Mouse (Mus musculus) yolk sac, embryonic 10.5 days (tissue): ENCODE results near the gene Cntn4.

ENCODE experiments used
- DNase-seq: peaks from one replicate; pipeline ENCODE4 v3.0.0-alpha.2; 2017; ENCODE audit warnings: low spot score

Cntn4 gene

DNA sequence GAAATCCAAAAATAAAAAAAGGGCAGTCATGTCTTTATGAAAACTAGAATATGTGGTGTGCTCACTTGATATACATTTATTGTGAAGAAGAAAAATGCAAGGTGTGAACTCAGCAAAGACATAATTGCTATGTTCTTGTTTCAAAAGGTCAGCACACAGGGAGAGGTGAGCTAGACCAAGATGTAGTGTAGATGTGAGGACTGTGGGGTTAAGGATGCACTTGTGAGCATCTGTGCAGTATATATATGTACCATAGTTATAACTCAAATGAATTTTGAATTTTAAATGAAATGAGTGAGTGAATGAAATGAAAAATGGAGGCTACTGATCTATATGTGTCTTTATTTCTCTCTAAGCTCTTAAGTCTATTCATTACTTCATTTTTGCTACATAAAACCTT lies 401.2 kb downstream of the Cntn4 start:
- no peak for DNase-seq

DNA sequence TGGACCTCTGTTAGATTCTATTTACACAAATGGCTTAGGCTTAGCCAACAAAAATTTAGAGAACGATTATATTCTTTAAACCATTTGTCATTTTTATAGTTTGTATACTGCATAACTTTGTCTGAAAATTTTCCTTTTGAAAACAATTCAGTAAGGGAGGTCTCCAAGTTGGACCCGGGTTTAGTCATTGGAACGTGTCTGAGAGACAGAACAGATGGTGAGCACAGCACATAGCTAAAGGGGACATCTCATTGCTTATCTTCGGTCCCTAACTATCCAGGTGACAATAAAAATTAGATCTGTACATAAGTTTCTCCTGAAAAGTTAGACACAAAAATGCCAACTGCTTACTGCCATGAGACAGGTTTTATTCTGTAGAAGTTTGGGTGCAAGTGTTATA lies 420.4 kb downstream of the Cntn4 start:
- no peak for DNase-seq

DNA sequence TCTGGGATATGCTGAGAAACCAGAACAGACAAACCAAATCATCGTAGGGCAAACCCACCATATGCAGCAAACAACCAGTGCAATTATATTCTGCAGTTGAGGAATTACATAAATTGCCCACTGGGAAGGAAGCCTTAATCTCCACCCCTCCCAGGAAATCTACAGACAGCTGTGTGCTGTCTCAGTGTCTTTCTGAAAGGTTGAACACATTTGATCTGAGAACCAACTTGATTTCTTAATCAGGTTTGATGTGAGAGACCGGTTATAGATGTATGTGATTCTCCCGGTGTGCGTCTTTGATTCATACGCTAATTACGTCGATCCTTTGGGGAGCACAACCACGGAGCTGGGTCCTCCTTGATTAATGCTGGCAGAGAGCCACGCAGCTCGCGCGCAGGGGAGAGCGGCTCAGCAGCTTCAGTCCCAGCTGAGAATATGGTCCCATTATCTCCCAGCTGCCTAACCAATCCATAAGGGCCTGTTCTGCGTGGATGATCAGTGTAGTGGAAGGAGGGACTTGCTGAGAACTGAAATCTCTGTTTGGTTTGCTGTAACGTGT lies 441.1 kb downstream of the Cntn4 start:
- no peak for DNase-seq

DNA sequence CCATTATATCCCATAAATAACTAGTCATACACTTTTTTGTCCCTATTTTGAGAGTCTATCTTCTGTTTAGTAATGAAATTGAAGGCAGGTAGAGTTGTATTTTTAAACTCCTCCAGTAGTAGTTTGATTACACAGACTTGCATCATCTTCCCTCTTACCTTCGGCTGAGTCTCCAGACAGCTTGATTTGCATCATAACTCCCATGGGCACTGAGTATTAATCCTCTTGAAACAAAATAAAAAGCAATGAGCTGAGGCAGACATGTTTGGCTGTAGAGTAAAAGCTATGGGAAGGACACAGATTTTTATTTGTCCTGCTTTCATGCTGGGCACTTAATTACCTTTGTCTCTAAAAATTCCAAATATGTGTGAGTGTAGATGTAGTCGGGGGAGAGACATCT lies 476.1 kb downstream of the Cntn4 start:
- DNase-seq: no peak

DNA sequence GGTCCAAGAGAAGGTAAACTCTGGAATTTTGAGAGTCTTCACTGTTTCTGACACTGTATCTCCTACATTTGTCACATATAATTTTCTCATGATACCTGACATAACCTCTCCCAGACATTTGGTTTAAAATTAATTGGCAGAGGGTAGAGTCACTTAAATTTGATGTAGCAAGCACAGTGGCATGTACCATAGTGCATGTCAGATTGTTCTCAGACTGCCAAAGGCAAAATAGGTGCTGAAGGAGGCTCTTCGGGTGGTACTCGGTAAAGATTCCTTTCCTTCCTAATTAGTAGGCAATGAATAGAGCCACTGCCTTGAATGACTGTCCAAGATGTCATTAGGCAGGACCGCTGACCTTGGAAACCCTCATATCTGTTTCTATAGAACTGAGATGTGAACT lies 477.9 kb downstream of the Cntn4 start:
- no peak for DNase-seq

DNA sequence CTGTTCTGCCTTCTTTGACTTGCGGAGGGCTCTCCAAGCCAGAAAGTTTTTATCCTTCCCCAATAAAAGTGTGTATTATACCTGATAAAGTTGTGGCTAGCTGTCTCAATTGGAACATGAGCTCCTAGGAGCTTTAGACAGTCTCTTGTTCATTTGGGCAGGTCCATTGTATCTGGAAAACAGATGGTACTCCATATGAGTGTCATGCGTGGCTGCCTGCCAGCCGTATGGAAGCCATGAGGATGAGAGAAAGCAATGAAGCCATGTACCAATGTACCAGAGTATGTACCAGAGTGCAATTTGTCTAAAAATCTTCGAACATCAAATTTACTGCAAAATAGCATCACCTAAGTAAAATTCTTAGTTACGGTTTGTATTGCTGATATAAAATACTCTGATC lies 500.1 kb downstream of the Cntn4 start:
- no peak for DNase-seq

DNA sequence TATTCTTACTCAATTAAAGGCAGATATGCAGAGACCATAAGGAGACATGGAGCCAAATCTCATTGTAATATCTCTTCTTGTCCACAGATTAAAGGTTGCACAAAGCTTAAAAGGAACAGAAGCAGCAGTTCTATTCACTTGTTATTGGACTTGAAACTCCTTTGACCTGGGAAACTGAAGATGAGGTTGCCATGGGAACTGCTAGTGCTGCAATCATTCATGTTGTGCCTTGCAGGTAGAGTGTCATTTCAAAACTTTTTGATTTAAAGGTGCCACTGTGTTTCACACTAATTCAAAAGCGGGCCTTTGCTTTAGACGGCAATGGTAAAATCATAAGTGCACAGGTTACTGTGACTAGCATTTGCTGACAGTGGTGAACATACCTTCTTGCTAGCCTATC lies 504.1 kb downstream of the Cntn4 start:
- no peak for DNase-seq

DNA sequence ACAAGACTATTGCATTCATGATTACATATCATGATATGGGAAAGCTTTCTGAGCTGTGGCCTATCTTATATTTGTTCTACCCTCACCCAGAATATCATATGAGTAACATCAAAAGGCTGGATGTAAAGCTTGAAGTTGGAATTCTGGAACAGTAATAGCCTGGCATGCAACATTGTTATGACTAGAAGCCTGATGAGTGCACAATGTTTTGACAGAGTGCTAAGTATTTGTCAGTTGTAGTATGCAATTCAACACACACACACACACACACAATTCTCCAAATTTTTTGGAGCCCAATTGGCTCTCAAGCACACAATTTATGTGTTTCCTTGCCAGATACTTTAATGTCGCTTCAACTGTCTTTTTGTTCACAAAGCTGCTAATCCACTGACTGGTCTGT lies 523.5 kb downstream of the Cntn4 start:
- no peak for DNase-seq

DNA sequence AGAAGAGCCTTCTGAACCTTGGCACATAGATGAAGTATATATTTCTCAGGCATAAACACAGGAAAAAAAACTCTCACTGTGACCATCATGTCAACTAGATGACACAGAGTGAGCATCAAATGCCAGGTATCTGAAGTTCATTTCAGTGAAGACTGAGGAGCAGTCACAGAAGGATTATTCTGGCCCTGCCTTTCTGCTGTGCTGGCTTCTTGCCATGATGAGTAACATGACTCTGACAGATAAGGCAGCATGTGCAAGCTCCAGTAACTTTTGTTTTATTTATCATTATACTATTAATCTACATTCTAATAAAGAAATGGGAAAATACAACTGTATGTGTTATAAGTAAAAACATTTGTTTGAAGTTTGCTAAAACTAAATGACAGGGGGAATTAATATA lies 529.9 kb downstream of the Cntn4 start:
- no peak for DNase-seq

DNA sequence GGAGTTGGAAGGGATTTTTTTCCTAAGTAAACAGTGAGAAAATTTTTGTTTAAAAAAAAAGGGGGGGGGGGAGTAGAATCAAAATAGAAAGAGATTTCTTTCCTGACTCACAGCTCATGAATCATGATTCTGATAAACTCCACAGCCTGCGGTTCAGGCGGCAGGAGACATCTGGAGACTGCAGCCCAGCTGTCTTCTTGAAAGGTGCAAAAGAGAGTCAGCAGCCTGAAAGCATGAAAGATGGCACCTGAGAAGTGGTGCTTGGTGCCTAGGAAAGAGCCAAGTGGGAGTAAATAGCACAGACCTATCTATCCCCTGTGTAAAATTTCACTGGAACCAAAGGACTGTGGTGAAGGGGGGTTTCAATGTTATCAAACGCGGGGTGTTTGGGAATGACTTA lies 535.6 kb downstream of the Cntn4 start:
- no peak for DNase-seq

DNA sequence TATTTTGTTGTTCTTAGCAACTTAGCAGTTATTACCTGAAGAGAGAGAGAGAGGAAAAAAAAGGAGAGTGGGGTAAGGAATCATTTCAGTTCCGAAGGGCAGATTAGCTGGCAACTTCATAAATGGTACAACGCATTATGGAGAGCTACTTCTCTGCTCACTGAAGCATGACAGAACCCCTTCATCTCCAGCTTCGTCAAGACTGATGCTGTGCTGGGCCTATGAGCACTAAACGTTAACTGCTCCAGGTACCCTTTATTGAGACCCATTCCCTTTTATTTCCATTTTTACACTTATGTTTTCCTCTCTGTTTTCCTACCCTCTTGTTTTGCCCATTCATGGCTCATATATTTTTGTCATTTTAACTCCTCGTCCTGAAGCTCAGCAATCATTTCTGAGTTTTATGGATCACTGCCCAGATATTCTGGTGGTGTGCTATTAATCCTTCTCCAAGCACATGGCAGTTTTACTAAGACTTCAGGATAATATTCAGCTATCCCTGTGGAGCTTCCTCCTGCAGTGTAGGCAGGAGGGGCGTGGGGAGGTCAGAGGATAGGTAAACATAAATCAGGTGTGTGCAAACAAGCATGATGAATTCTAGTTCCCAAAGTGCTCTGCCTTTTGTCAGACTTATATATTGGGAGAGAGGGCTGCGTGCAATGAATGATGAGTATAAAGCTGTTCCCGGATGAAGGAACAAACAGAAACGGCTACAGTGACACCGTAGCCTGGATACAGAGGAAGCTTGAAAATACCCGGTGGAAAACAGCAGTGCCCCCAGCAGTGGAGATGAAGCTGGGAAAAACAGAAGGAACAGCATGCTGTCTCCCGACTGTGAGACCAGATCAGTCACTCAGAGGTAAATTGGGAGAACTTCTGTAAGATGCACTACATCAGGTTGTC lies 559.8 kb downstream of the Cntn4 start:
- DNase-seq: no peak

DNA sequence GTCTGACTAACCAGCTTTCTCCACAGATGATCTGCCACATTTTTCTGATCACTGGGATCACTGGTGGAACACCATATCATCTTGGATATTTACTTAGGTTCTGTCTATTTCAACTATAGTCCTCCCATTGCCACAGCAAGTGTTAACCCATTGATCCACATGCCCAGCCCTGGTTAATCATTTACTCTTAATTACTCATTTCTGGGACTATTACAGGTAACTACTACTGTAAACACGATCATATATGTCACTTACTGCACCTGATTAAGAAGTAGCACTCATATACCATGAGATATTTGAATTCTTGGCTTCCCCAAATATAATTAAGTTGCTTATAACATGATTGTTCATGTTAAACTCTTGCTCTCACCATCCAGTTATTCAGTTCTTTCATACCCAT lies 564.1 kb downstream of the Cntn4 start:
- DNase-seq: no peak

DNA sequence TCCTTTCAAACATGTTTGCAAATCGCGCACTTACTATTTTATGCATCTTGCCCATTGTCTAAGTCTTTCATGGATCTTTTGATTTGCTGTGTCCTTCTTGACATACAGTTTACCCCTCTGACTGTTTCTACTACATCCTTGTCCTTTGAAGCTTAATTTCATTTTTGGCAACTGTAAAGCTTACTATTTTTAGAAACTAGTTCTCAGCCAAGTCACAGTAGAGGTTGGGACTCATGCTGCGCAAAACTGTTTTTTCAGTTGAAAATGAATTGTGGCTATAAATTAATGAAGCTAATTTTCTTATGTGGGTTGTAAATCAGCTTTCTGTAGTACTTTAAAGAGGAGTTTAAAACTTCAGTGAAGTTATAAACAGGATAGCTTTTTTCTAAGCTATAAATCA lies 585.9 kb downstream of the Cntn4 start:
- no peak for DNase-seq

DNA sequence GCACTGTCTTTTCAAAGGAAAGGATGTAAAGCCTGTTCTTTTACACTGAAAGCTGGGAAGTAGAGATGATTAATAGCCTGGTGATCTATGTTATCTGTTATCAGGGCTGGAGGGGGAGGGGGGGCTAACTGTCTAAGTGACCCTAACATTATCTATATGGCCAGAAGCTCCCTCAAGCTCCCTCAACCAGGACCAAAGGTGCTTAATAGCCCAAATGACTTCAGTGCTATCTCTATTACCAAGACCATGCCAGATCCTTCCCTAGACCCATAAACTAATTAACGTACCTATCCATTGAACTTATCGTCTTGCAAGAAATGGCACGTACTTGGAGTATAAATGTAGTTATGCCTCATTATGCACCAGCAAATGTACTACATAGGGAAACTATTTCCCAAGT lies 588.0 kb downstream of the Cntn4 start:
- DNase-seq: no peak

DNA sequence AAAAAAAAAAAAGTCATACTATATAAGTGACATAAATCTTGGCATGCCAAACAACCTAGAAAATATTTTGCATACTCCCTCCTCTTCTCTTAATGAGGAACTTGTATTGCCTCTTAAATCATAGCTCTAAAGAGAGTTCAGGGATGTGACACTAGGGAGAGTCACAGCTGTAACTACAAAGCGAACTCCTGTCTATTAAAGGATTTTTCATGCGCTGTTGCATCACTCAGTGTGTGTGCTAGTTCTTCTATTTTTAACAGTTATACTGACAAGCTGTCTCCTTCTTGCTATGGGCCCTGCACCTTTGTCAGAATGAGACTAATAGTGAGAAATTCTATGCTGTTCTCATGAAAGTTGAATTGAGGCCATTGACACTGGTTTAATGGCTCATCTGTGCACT lies 588.8 kb downstream of the Cntn4 start:
- DNase-seq: no peak

DNA sequence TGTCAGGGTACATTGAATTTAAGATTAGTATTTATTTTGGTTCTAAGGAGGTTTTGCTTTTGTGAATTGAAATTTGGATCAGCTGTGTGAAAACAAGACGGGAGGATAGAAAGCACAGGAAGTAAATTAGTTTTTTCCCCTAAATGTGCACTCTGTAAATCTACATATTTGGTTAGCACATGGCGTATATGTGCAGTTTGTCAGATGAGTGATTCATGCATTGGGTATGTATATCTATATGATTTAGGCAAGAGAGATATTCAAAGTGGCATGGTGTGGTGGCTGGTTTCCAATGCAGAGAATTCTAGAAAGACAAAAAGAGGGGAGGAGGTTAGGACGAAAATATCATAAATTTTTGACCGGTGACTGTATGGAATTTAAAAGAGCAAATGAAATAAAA lies 591.3 kb downstream of the Cntn4 start:
- DNase-seq: no peak

DNA sequence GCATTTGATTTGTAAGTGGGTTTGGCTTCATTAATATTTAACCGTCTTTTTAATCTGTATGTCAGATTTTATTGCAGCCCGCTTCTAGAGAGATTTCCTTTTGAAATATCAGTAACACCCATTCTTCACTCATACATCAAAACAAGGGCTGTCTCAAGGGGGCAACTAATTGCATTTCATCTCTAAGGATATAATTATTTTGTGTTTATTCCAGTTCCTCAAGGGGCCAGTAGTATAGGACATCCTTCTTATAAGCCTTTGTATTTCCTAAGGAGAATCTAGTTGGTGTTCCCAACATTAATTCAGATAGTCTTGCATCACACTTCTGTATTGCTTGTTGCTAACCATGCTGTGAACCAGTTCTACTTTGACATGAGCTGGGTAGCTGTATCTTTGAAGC lies 599.7 kb downstream of the Cntn4 start:
- no peak for DNase-seq

DNA sequence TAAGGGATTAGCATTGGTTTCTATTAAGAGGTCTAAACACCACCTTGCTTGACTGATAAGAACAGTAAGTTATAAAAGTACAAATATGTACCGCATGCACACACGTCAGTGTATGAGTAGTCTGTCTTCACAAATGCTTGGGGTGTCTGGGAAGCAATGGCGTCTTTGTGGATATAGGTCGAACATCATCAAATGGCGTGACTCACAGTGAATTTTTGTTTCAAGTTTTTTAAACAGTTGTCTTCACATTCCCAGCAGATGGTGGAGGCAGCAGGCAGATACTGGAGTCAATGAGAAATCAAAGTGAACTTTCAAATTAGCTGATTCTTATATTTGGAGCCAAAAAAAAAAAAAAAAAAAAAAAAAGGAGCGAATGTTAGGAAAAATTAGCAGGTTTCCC lies 604.2 kb downstream of the Cntn4 start:
- DNase-seq: no peak

DNA sequence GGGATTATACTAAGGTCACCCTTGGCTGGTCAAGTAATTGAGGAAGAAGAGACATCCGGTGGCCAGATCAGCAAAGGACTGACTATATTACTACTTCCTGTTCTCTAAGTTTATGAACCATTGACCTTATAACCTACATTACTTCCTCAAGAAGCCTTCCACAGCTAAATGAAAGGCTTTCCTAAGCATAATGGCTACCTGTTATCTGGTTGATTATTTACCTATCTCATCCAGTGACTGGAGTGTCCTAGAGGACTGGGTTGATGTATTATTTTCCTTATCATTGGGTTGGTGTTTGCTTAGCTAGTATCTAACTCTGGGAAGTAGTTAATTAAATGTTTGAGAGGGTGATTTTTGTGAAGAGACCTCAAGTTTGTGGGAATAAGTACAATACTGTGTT lies 606.4 kb downstream of the Cntn4 start:
- DNase-seq: no peak

DNA sequence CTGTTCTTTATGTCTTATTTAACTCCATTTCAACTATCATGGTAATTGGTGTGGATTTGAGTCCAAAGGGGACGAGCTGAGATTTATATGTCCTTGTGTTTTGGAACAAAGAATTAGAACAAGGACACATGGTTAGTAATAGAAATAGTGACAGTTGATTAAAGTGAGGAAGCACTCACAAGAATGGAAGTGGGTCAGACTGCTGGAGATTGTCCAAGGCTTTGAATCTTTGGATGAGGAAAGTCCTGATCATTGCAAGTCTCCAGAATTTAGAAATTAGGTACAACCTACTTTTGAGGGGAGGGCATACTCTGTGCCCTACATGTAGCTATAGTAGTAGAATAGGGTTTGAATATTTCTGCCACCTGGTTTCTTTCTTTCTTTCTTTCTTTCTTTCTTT lies 622.0 kb downstream of the Cntn4 start:
- no peak for DNase-seq

DNA sequence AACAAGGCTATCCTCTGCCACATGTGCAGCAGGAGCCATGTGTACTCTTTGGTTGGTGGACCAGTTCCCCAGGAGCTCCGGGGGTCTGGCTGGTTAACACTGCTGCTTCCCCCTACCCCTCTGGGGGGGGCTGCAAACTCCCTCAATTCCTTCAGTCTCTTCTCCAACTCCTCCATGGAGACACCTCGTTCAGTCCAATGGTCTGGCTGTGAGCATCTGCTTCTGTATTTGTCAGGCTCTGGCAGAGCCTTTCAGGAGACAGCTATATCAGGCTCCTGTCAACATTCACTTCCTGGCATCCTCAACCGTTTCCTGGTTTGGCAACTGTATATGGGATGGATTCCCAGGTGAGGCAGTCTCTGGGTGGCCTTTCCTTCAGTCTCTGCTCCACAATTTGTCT lies 622.7 kb downstream of the Cntn4 start:
- DNase-seq: no peak

DNA sequence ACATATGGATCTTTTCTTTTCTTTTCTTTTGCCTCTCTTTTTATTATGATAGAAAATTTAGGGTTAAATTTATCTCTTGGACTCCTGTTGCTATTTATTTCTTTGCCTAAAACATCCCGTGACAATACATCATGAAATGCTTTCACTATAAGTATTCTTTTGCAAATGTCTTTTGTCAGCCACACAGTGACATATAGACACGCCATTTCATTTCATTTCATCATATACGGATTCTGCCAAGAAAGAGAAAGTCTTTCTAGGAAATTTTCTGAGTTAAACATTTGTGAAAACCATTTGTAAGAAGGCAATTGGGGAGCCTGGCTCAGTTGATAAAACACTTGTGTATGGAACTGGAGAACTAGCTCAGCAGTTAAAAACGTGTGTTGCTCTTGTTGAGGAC lies 625.0 kb downstream of the Cntn4 start:
- DNase-seq: no peak

DNA sequence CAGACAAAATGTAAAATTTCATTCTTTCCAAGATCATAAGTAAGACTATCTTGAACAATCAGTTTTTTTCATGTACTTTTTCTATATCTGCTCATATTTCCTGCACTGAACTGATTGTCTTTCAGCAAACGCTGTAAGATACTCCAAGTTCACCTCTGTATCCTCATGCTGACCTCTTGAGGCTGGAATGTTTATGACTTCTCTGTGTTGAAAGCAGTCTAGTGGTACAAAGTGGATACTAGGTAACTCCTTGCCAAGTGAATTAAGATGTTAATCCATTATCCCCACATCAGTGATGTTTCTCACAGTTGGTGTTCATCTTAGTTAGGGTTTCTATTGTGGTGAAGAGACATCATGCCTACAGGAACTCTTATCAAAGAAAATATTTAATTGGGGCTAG lies 651.5 kb downstream of the Cntn4 start:
- no peak for DNase-seq

DNA sequence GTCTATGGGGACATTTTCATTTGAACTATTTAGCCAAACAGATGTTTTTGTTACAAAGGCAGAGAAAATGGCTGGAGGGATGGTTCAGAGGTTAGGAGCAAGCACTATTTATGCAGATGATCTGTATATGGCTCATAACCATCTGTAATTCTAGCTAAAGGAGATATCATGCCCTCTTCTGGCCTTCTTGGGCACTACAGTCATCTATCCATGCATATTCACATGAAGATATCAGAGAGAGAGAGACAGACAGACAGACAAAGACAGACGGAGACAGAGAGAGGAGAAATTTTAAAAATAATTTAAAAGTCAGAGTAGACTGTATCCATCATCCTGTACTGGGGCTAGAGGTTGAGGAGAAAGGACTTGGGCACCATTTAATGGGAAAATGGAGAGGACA lies 652.2 kb downstream of the Cntn4 start:
- no peak for DNase-seq
